Mouse (Mus musculus) G1E (cell line): ENCODE results near the gene Wdr63.

Experiments used
- CTCF ChIP-seq: IDR thresholded peaks from 2 replicates; pipeline ENCODE4 v1.5.1; 2012; ENCODE audit warnings: low read depth, low read length, inconsistent platforms, mixed read lengths
- GATA1 ChIP-seq: IDR thresholded peaks from 2 replicates; pipeline ENCODE4 v1.6.1; 2012; ENCODE audit warnings: borderline replicate concordance, low read length, inconsistent platforms, mixed read lengths
- GATA2 ChIP-seq: IDR thresholded peaks from 2 replicates; pipeline ENCODE4 v1.6.1; 2012; ENCODE audit warnings: low read depth, low read length, inconsistent platforms, borderline replicate concordance
- POLR2AphosphoS5 ChIP-seq: IDR thresholded peaks from 2 replicates; pipeline ENCODE4 v1.6.1; 2012; ENCODE audit warnings: low read depth, low read length, inconsistent platforms; ENCODE audit not compliant: insufficient replicate concordance
- TAL1 ChIP-seq: conservative IDR thresholded peaks from 2 replicates; pipeline ENCODE4 v1.6.1; 2012; ENCODE audit warnings: low read depth, low read length, inconsistent platforms, mixed read lengths

DNA sequence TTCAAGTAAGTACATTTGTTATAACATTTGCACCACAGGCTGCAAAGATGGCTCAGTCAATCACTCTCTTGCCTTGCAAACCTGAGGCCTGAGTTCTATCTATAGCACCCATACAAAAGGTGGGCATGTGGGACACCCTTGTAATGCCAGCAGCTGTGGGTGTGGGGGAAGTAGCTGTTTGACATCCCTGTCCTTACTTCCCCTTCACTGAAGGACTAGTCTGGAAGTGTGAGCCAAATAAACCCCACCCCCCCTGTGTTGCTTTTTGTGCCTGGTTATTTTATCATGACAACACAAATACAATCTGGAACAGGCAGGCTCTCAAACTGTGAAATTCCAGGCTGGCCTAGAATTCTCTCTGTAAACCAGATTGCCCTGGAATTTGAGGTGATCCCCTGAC, 8.0 kb downstream of the Wdr63 start:
- no peak for TF ChIP-seq CTCF
- no peak for TF ChIP-seq TAL1
- TF ChIP-seq GATA1, result no peak
- TF ChIP-seq POLR2AphosphoS5, result no peak
- TF ChIP-seq GATA2, result no peak
